Mouse (Mus musculus): ENCODE data around the gene Ankrd31.
"Not testable (repeated sequence)": the region's sequence is repeated elsewhere in the genome, so short reads cannot be mapped to it uniquely, and the experiment has no call there.

The Ankrd31 gene

GRCm38 (mm10) chr13:96748109-96748845 lies at the start of gene Ankrd31:
Ankrd31 (plus strand) TSS chr13:96748272.
- DNase-seq (ENCODE audit: low read depth), result no peak

- no peak for DNase-seq (ENCODE audit: low read depth)
These were observed 45.3 kb upstream of the Ankrd31 start for GRCm38 (mm10) chr13:96702567-96703278.

- DNase-seq (ENCODE audit: low read depth), result no peak
These were observed 38.5 kb upstream of the Ankrd31 start for GRCm38 (mm10) chr13:96709269-96710233.

- DNase-seq (ENCODE audit: low read depth), result no peak
These were observed 31.8 kb upstream of the Ankrd31 start for GRCm38 (mm10) chr13:96716311-96716710.

GRCm38 (mm10) chr13:96717821-96718220 lies 30.3 kb upstream of the Ankrd31 start:
- DNase-seq (ENCODE audit: low read depth), result no peak

- no peak for DNase-seq (ENCODE audit: low read depth)
These were observed 28.1 kb upstream of the Ankrd31 start for GRCm38 (mm10) chr13:96720003-96720402.

GRCm38 (mm10) chr13:96728289-96728688 lies 19.8 kb upstream of the Ankrd31 start:
- DNase-seq (ENCODE audit: low read depth), result no peak

- no peak for DNase-seq (ENCODE audit: low read depth)
These were observed 18.9 kb upstream of the Ankrd31 start for GRCm38 (mm10) chr13:96729146-96729545.

GRCm38 (mm10) chr13:96730116-96730515 lies 18.0 kb upstream of the Ankrd31 start:
- no peak for DNase-seq (ENCODE audit: low read depth)

- peak; percentile 46 for DNase-seq (ENCODE audit: low read depth)
These were observed 12.9 kb upstream of the Ankrd31 start for GRCm38 (mm10) chr13:96735175-96735574.

GRCm38 (mm10) chr13:96740159-96740558 lies 7.9 kb upstream of the Ankrd31 start:
- DNase-seq (ENCODE audit: low read depth), result no peak

GRCm38 (mm10) chr13:96742871-96743270 lies 5.2 kb upstream of the Ankrd31 start:
- DNase-seq (ENCODE audit: low read depth), result no peak

GRCm38 (mm10) chr13:96746055-96746454 lies 2.0 kb upstream of the Ankrd31 start:
- peak; percentile 14 for DNase-seq (ENCODE audit: low read depth)

GRCm38 (mm10) chr13:96749859-96750258 lies 1.8 kb downstream of the Ankrd31 start:
- DNase-seq (ENCODE audit: low read depth), result no peak

GRCm38 (mm10) chr13:96760848-96761247 lies 12.8 kb downstream of the Ankrd31 start:
- no peak for DNase-seq (ENCODE audit: low read depth)

GRCm38 (mm10) chr13:96786071-96786470 lies 38.0 kb downstream of the Ankrd31 start:
- not testable (repeated sequence) for DNase-seq (ENCODE audit: low read depth)

- no peak for DNase-seq (ENCODE audit: low read depth)
These were observed 45.4 kb downstream of the Ankrd31 start for GRCm38 (mm10) chr13:96793451-96793850.

- DNase-seq (ENCODE audit: low read depth), result no peak
These were observed 47.2 kb downstream of the Ankrd31 start for GRCm38 (mm10) chr13:96795301-96795700.

GRCm38 (mm10) chr13:96797500-96797899 lies 49.4 kb downstream of the Ankrd31 start:
- peak; percentile 5 for DNase-seq (ENCODE audit: low read depth)

GRCm38 (mm10) chr13:96849752-96850151 lies 101.7 kb downstream of the Ankrd31 start:
- DNase-seq (ENCODE audit: low read depth), result no peak

- DNase-seq (ENCODE audit: low read depth), result no peak
These were observed 104.1 kb downstream of the Ankrd31 start for GRCm38 (mm10) chr13:96852133-96852532.

GRCm38 (mm10) chr13:96853256-96853655 lies 105.2 kb downstream of the Ankrd31 start:
- peak; percentile 50 for DNase-seq (ENCODE audit: low read depth)

Data from NIH3T3 (cell line).